Mouse (Mus musculus): ENCODE data around the gene Hpse2.

DNA sequence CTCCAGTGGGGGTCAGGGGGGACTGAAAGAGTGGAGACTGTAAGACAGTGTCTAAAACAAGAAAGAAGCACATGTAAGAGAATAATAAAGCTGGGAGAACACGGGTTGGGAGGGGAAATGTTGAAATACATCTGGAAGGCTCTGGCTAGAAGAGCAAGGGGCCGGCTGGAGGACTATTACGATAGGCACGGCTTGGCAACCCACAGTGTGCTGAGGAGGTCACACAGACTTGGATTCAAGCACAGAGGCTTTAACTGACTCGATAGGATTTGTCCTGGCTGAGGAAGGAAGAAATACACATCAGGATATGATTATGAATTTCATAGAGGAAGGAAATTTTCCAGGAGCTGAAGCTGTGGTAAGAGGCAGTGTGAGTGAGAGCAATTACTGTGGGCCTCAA lies 414.4 kb downstream of the Hpse2 start:
- TF ChIP-seq EP300 (IDR thresholded peaks at IDR 0.05; ENCODE audit: low read depth) (no peak), CTCF (IDR thresholded peaks at IDR 0.05; ENCODE audit: low read depth) (no peak)

Data from liver, embryonic 14.5 days (tissue).